Mouse (Mus musculus): ENCODE measurements around the gene Ccl25. TPM values are rescaled to one million over a fixed set of nuclear protein-coding genes. Genes with fewer than 3 reads are reported as not detected.

The Ccl25 gene
- total and polyA plus RNA-seq, 2 experiments, result 3.3 to 10.9 TPM

DNA sequence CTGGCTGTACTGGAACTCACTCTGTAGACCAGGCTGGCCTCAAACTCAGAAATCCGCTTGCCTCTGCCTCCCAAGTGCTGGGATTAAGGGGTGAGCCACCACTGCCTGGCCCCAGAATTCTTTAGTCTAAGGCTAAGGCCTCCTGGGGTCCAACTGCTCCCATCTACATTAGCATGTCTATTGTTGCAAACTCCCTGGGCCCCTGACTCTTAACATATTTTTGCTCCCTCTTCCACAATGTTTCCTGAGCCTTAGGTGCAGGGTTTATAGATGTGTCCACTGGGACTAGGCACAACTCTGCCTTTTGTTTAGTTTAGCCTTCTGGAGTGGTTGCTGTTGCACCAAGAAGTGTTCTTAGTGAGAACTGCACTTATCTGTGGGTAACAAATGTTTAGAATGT is 29.5 kb downstream of the Ccl25 start:
- Histone ChIP-seq H3K27ac (replicated peaks; ENCODE audit: insufficient read depth, low read depth, low read length) (no peak overlapping the region), H3K79me2 (ENCODE audit: control insufficient read depth, insufficient read depth, low read length) (no peaks in the 10 kb centered on the region), H3K4me1 (ENCODE audit: control insufficient read depth, insufficient read depth, low read length) (no peaks in the 10 kb centered on the region), H3K9ac (ENCODE audit: low read depth, low read length) (no peak overlapping the region), H3K36me3 (ENCODE audit: control insufficient read depth, insufficient read depth, low read length) (peaks cover 2% of the 10 kb centered on the region; the same call in 1 of the 2 replicates), H3K27me3 (ENCODE audit: control insufficient read depth, insufficient read depth, low read length) (no peaks in the 10 kb centered on the region), H3K4me3 (ENCODE audit: insufficient read depth, low read depth, low read length) (no peak overlapping the region)
- TF ChIP-seq CTCF (IDR thresholded peaks at IDR 0.05; ENCODE audit: low read depth, low read length), result no peak
- TF ChIP-seq POLR2A (IDR thresholded peaks at IDR 0.05; ENCODE audit: extremely low read depth, insufficient read depth, low read length), result no peak
- WGBS, result 96% methylated on average over 1 of the region's 1 CpGs
- DNase-seq (ENCODE audit: extremely low read depth, low read depth, low spot score), result no peak

DNA sequence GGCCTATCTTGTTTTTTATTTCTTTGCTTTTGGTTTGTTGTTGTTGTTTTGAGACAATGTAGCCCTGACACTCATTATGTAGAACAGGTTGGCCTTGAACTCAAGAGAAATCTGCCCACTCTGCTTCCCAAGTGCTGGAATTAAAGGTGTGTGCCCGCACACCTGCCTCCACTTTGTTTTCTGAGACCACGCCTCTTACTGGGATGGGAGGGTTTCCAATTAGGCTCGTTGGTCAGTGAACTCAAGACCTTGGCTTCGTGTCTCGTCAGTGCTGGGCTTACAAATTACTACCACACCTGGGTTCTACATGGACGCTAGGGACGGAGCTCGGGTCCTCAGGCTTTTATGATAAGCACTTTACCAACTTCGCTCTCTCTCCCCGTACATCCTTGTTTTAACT is 30.4 kb downstream of the Ccl25 start:
- H3K9ac ChIP-seq (ENCODE audit: low read depth, low read length), result no peak overlapping the region
- no peak for TF ChIP-seq CTCF (IDR thresholded peaks at IDR 0.05; ENCODE audit: low read depth, low read length)
- no peak for TF ChIP-seq POLR2A (IDR thresholded peaks at IDR 0.05; ENCODE audit: extremely low read depth, insufficient read depth, low read length)
- H3K27me3 ChIP-seq (ENCODE audit: control insufficient read depth, insufficient read depth, low read length), result no peaks in the 10 kb centered on the region
- DNase-seq (ENCODE audit: extremely low read depth, low read depth, low spot score), result no peak
- H3K4me3 ChIP-seq (ENCODE audit: insufficient read depth, low read depth, low read length), result no peak overlapping the region
- H3K27ac ChIP-seq (replicated peaks; ENCODE audit: insufficient read depth, low read depth, low read length), result no peak overlapping the region
- 89% methylated on average over 10 of the region's 10 CpGs for WGBS
- no peaks in the 10 kb centered on the region for H3K79me2 ChIP-seq (ENCODE audit: control insufficient read depth, insufficient read depth, low read length)
- H3K36me3 ChIP-seq (ENCODE audit: control insufficient read depth, insufficient read depth, low read length), result peaks cover 2% of the 10 kb centered on the region; the same call in 1 of the 2 replicates
- 0 out of 2 replicates have a peak, but pooled peaks cover 2% of the 10 kb centered on the region for H3K4me1 ChIP-seq (ENCODE audit: control insufficient read depth, insufficient read depth, low read length)

DNA sequence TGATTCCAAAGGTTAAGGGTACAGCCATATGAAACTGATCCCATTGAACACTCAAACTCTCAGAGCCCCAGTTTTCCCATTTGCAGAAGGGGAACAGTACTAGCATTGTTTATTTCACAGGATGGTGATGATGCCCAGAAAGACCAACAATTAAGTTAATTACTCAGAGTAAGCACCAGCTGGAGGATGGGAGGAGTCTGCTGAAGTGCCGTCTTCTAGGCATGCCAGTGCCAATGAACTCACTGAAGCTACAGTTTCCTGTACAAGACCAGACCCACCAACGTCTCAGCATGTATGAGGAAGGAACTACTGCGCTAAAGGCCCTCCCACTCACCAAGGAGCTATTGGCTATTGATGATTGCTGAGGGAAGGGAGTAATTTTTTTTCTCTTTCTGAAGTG is 34.4 kb downstream of the Ccl25 start:
- H3K79me2 ChIP-seq (ENCODE audit: control insufficient read depth, insufficient read depth, low read length), result no peaks in the 10 kb centered on the region
- TF ChIP-seq CTCF (IDR thresholded peaks at IDR 0.05; ENCODE audit: low read depth, low read length) (no peak), POLR2A (IDR thresholded peaks at IDR 0.05; ENCODE audit: extremely low read depth, insufficient read depth, low read length) (no peak)
- no peak overlapping the region for H3K27ac ChIP-seq (replicated peaks; ENCODE audit: insufficient read depth, low read depth, low read length)
- WGBS, result 82% methylated on average over 3 of the region's 3 CpGs
- H3K9ac ChIP-seq (ENCODE audit: low read depth, low read length), result no peak overlapping the region
- no peak overlapping the region for H3K4me3 ChIP-seq (ENCODE audit: insufficient read depth, low read depth, low read length)
- DNase-seq (ENCODE audit: extremely low read depth, low read depth, low spot score), result no peak
- peaks cover 2% of the 10 kb centered on the region; the same call in 1 of the 2 replicates for H3K36me3 ChIP-seq (ENCODE audit: control insufficient read depth, insufficient read depth, low read length)
- no peaks in the 10 kb centered on the region for H3K27me3 ChIP-seq (ENCODE audit: control insufficient read depth, insufficient read depth, low read length)
- H3K4me1 ChIP-seq (ENCODE audit: control insufficient read depth, insufficient read depth, low read length), result peaks cover 10% of the 10 kb centered on the region

DNA sequence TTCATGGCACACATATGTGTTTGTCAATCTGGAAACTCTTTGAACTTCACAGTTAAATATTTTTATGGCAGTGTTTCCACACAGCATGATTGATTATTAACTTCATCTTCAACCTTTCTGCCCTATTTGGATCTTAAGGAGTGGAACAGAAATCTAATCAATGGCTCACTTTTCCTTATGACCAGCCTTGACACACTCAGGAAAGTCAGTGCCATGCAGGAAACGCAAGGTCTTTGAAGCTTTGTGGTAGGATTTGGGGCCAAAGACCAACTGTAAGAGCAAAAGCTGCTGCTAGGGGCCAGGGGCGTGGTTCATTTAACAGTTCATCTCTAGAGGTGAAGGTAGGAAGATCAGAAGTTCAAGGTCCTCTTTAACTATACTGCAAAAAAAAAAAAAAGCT is 35.9 kb downstream of the Ccl25 start:
- Histone ChIP-seq H3K4me1 (ENCODE audit: control insufficient read depth, insufficient read depth, low read length) (peaks cover 10% of the 10 kb centered on the region), H3K4me3 (ENCODE audit: insufficient read depth, low read depth, low read length) (no peak overlapping the region), H3K27ac (replicated peaks; ENCODE audit: insufficient read depth, low read depth, low read length) (no peak overlapping the region), H3K36me3 (ENCODE audit: control insufficient read depth, insufficient read depth, low read length) (peaks cover 2% of the 10 kb centered on the region; the same call in 1 of the 2 replicates), H3K79me2 (ENCODE audit: control insufficient read depth, insufficient read depth, low read length) (no peaks in the 10 kb centered on the region), H3K9ac (ENCODE audit: low read depth, low read length) (no peak overlapping the region), H3K27me3 (ENCODE audit: control insufficient read depth, insufficient read depth, low read length) (no peaks in the 10 kb centered on the region)
- 37% methylated on average over 2 of the region's 2 CpGs for WGBS
- peak; percentile 75 for DNase-seq (ENCODE audit: extremely low read depth, low read depth, low spot score)
- no peak for TF ChIP-seq POLR2A (IDR thresholded peaks at IDR 0.05; ENCODE audit: extremely low read depth, insufficient read depth, low read length)
- no peak for TF ChIP-seq CTCF (IDR thresholded peaks at IDR 0.05; ENCODE audit: low read depth, low read length)

DNA sequence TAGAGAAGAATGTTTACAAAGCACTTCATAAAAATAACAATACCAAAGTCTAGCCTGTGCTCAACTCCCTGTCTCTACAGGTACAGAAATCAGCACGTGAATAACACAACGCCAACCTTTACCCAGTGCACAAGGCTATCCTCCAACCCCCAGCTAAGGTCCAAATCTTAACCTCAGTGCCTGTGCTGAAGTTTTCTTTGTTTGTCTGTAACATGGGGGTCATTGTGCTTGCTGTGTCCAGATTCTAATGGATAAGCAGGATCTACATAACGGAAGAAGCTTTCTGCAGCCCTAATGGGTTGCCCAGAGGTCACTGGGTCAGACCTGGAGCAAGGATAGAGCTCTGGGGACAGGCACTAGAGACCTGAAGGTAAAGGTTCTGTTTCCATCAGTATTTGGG is 41.2 kb downstream of the Ccl25 start:
- 92% methylated on average over 3 of the region's 3 CpGs for WGBS
- Histone ChIP-seq H3K36me3 (ENCODE audit: control insufficient read depth, insufficient read depth, low read length) (no peaks in the 10 kb centered on the region), H3K4me3 (ENCODE audit: insufficient read depth, low read depth, low read length) (no peak overlapping the region), H3K27me3 (ENCODE audit: control insufficient read depth, insufficient read depth, low read length) (no peaks in the 10 kb centered on the region), H3K27ac (replicated peaks; ENCODE audit: insufficient read depth, low read depth, low read length) (no peak overlapping the region), H3K9ac (ENCODE audit: low read depth, low read length) (no peak overlapping the region), H3K4me1 (ENCODE audit: control insufficient read depth, insufficient read depth, low read length) (peaks cover 4% of the 10 kb centered on the region; the same call in 1 of the 2 replicates), H3K79me2 (ENCODE audit: control insufficient read depth, insufficient read depth, low read length) (no peaks in the 10 kb centered on the region)
- no peak for DNase-seq (ENCODE audit: extremely low read depth, low read depth, low spot score)
- no peak for TF ChIP-seq CTCF (IDR thresholded peaks at IDR 0.05; ENCODE audit: low read depth, low read length)
- no peak for TF ChIP-seq POLR2A (IDR thresholded peaks at IDR 0.05; ENCODE audit: extremely low read depth, insufficient read depth, low read length)

DNA sequence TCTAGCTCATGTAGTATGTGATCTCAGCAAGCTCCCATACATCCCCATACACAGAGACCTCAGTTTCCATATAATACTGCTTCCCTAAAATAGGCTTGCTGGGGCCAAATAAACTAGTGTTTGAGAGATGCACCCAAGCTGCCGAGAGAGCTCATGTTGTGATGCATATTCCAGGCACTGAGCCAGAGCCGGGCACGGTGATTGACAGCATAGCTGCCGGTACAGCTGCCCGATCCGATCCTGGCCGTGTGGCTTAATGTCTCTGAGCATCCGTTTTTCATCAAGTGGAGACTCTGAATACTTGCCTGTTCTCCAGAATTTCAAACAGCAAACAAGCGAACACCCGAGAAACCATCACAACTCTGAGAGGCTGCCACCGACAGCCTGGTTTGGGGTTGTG is 42.8 kb downstream of the Ccl25 start:
- no peaks in the 10 kb centered on the region for H3K79me2 ChIP-seq (ENCODE audit: control insufficient read depth, insufficient read depth, low read length)
- no peak overlapping the region for H3K4me3 ChIP-seq (ENCODE audit: insufficient read depth, low read depth, low read length)
- no peak overlapping the region for H3K9ac ChIP-seq (ENCODE audit: low read depth, low read length)
- TF ChIP-seq CTCF (IDR thresholded peaks at IDR 0.05; ENCODE audit: low read depth, low read length), result no peak
- TF ChIP-seq POLR2A (IDR thresholded peaks at IDR 0.05; ENCODE audit: extremely low read depth, insufficient read depth, low read length), result no peak
- no peak for DNase-seq (ENCODE audit: extremely low read depth, low read depth, low spot score)
- H3K27ac ChIP-seq (replicated peaks; ENCODE audit: insufficient read depth, low read depth, low read length), result no peak overlapping the region
- WGBS, result 87% methylated on average over 11 of the region's 11 CpGs
- H3K27me3 ChIP-seq (ENCODE audit: control insufficient read depth, insufficient read depth, low read length), result no peaks in the 10 kb centered on the region
- no peaks in the 10 kb centered on the region for H3K4me1 ChIP-seq (ENCODE audit: control insufficient read depth, insufficient read depth, low read length)
- no peaks in the 10 kb centered on the region for H3K36me3 ChIP-seq (ENCODE audit: control insufficient read depth, insufficient read depth, low read length)

Measured in liver, adult 2 months (tissue).